Mouse (Mus musculus) layer of hippocampus, postnatal 25 days (tissue): ENCODE results near the gene Neurl4. TPM values are rescaled to one million over a fixed set of nuclear protein-coding genes. Genes with fewer than 3 reads are reported as not detected.
A peak's percentile ranks its signal among the peaks of the same experiment; 100 is the strongest.
"Not testable (repeated sequence)": the region's sequence is repeated elsewhere in the genome, so short reads cannot be mapped to it uniquely, and the experiment has no call there.

Experiments used
- DNase-seq, 2 experiments: peaks; one replicate each; pipeline ENCODE4 v3.0.0; 2022; ENCODE audit warnings: mixed read lengths in 2 of 2, low spot score in 1 of 2; ENCODE audit errors: extremely low spot score in 1 of 2
- microRNA-seq, 2 experiments: library from miRNA; unstranded; fragments of <30 nt; microRNA quantifications; one replicate each; pipeline ENCODE4 v1.2.0; 2021
- total RNA-seq, 2 experiments: library from RNA; stranded (reverse); gene quantifications; 2 replicates each; pipeline ENCODE4 v1.2.3; 2021

Gene Neurl4
- total RNA-seq, 2 experiments from 2014 or later, result 108 to 109 TPM

DNA sequence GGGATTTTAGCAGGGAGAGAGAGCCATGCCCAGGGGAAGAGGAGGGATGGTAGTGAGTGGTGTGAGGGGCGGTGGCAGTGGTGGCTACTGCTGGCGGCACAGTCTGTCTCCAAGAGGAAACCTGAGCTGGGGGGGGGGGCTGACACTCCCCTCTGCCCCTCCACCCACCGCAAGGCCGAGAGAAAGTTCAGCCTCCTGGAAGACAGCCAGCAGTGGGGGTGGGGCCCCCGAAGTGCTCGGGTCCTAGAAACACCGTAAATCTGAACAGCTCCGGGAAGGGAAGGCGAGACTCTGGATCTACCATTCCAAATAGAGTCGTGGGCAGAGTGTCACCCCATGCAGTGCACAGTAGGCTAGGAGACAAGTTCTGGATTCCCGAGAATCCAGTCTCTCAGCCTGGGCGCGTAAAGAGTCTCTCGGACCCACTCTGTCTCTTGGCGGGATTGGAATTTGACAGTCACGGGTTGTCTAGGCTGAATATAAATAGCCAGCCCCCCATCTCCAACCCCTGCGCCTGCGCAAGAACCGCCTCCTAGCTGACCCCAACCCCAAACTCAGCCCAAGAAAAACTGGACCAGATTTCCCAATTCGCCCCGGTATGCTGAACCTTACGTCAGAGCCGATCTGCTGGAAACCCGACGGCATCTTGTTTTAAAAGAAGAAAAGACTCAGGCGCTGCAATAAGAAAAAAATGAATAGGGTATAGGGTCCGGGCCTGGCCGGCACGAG is 46.6 kb downstream of the Neurl4 start:
- no peak for DNase-seq

DNA sequence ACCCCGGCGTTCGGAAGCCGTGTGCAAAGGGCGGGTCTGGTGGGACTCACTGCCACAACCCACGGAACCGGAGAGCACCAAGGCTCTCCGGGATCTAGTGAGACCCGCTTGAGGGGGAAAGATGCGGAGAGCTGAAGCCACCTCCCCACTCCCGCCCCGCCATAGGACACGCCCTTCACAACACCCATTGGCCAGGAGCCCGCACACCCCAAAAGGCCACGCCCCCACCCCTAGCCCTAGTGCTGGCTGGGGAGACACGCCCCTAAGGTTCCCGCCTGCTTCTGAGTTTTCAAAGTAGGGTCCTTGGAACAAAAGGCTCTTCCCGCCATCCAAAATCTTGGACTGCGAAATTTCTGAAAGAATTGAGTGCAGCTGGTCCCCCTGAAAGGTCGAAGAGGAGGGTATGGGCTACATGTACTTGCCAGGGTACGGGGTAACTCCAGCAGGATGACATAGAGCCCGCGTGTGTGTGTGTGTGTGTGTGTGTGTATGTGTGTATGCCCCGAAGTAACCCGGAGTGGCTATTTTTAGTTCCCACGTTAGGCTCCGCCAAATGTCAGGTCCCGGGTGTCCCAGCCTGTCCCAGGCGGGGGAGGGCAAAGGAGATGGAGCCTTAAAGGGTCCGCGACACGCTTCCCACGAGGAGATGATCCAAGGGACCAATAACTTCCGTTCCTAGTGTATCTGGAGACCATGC is 47.3 kb downstream of the Neurl4 start, which contains the start of gene Slc2a4:
Slc2a4 (minus strand) TSS at position 123 of the 697 bp plus-strand sequence.
- peak in 1 of 2 experiments; percentile 51 for DNase-seq

DNA sequence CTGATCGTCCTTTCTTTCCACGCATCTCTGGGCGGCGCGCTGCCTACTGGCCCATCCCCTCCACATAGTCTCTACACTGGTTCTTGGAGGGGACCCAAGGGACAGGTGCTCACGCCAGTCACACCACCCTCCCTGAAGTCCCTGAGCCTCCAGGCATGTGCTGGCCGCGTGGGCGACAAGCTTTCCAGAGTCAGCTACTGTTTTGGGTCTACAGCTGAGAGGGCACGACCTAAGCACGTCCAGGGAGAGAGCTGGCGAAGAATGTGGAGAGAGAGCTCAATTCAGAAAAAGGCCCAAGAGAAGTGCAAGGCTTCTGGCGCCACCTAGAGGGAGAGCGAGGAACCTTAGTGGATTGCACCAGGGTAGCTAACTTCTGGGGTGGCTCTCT is 47.9 kb downstream of the Neurl4 start:
- peak; percentile 49 to 81 for DNase-seq

DNA sequence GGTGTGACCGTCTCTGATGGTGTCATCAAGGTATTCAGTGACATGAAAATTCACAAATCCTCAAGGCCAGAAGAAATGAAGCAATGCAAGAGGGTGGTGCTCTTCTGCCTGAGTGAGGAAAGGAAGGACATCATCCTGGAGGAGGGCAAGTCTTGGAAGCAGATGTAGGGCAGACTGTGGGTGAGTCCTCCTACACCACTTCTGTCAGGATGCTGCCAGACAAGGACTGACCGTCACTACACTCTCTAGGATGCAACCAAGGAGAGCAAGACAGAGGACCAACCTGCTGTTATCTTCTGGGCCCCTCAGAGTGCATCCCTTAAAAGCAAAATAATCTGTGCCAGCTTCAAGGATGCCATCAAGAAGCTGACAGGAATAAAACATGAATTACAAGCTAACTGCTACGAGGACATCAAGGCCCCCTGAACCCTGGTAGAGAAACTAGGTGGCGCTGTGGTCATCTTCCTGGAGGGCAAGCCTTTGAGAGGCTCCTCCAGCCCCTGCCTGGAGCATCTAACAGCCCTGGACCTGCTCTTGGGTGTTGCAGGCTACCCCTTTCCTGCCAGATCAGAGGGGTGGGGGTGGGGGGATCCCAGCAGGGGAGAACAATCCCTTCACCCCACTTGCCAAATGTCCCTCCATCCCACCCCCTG is 50.1 kb downstream of the Neurl4 start:
- no peak for DNase-seq

DNA sequence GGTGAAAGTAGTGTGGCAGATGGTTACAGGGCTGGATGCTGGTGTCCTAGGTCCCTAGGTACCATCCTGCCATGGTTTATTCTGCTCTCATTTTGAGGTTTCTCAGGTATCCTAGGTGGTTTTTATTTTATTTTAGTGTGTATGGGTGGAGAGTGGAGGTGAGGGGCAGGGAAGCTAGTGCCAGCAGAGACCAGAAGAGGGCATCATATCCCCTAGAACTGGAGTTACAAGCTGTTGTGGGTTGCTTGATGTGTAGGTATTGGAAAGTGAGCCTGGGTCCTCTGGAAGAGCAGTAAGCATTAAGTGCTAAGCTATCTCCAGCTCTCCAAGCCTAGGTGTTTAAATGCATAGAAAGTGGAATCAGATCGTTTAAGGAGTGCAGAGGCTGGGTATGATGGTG is 51.4 kb downstream of the Neurl4 start:
- DNase-seq, result no peak

DNA sequence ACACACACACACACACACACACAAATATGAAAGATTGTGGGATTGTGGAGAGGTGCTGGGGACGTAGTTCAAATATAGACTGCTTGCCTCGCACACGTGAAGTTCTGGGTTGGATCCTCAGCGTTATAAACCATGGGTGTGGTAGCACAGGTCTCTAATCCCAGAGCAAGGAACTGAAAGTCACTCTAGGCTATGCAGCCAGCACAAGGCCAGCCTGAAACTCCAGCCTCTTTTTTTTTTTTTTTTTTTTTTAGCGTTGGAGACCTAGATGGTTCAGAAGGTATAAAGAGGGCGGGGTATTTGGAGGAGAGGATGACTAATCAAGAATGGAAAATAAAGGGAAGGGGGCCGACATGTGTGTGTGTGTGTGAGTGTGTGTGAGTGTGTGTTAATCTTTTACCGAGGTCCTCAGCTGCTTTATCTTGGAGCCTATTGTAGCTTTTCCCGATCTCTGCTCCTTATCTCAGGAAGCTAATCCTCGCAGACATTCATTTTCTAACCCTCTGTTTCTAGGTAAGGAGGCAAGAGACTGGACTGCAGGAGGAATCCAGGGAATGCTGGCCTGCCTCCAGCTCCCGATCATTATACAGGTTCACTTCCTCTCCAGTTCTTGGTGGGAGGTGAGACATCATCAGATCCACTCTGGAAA is 52.5 kb downstream of the Neurl4 start:
- no peak for DNase-seq

DNA sequence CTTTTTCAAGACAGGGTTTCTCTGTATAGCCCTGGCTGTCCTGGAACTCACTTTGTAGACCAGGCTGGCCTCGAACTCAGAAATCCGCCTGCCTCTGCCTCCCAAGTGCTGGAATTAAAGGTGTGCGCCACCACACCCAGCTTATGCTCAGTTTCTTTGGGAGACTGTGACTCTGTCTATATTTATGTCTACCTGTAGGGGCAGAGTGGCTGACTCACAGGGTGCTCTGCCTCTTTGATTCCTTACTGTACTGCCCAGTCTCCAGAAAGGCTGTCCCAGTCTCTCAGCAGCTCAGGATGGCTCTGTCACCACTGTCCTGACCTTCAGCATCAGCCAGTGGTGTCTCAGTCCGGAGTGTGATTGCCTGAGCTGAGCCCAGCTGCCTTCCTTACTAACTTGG is 54.7 kb downstream of the Neurl4 start:
- not testable (repeated sequence) for DNase-seq

DNA sequence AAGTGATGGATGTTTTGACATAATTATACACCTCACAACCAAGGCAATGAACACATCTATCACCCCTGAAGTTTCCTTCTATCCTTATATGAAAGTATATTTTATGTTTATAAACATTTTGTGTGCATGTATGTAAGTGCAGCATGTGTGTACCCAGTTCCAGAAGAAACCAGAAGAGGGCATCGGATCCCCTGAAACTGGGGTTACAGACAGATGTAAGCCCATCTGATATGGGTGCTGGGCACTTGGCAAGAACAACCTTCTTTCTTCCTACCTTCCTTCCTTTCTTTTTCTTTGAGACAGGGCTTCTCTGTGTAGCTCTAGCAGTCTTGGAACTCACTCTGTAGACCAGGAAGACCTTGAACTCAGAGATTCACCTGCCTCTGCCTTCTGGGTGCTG is 55.3 kb downstream of the Neurl4 start:
- no peak for DNase-seq

DNA sequence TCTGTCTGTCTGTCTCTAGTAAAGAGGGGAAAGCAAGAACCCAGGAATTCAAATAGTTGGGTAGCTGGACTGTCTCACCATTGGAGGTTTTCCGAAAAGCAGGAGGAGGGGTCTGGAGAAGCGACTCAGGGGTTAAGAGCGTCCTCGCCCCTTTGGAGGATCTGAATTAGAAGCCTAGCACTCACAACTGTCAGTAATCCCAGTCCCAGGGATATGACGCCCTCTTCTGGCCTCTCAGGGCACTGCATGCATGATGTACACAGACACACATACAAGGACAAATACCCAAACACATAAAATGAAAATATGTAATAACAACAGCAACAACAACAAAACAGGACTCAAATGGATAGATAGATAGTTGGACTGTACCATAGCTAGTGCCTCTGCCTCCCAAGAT is 59.7 kb downstream of the Neurl4 start:
- DNase-seq, result no peak

DNA sequence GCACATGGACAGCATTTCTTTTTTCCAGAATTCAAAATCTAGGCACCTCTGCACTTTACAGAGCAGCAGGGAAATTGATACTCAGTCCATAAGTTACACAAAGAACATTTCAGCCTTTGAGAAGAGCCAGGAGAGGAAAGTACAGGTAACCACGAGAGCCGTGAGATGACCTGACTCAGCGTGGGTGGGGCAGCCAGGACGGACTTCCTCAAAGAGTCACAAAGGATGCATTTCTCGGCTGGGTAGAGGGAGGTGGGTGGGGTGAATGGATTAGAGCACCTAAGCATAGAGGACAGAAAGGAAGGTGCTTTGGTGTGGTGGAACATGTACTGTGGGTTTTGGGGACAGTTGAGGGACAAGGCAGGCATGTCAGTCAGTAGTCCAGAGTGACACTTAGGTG is 61.0 kb downstream of the Neurl4 start:
- DNase-seq, result no peak

Small RNA genes lying within 50 kb of the gene (microRNA-seq; reads per million reads assigned to microRNA genes)
- 0 reads per million in 2 experiments for gene Mir6924

Other genes with a start within 250 kb of the Neurl4 start
- under 1 TPM in 1 of 2 experiments, not detected in 1; 0.59 TPM for gene Sox15, start 245.8 kb upstream of the Neurl4 start, total RNA-seq
- 10 to 100 TPM; 61.1 to 63.9 TPM for gene Mpdu1, start 238.4 kb upstream of the Neurl4 start, total RNA-seq
- gene Cd68, start 234.9 kb upstream of the Neurl4 start, total RNA-seq, result 10 to 100 TPM; 15.1 to 15.7 TPM
- gene Eif4a1, start 228.6 kb upstream of the Neurl4 start, total RNA-seq, result 100 to 1,000 TPM; 369 to 381 TPM
- gene Senp3, start 219.0 kb upstream of the Neurl4 start, total RNA-seq, result 100 to 1,000 TPM in 1 of 2 experiments, 10 to 100 TPM in 1; 94.3 to 109 TPM
- gene Tnfsf13, start 215.3 kb upstream of the Neurl4 start, total RNA-seq, result 1 to 10 TPM; 1.2 to 1.3 TPM
- 1 to 10 TPM; 7.3 to 8.6 TPM for gene Tnfsf12, start 205.2 kb upstream of the Neurl4 start, total RNA-seq
- gene Tnfsfm13, start 205.0 kb upstream of the Neurl4 start, total RNA-seq, result 1 to 10 TPM; 1.3 to 1.4 TPM
- gene Polr2a, start 142.4 kb upstream of the Neurl4 start, total RNA-seq, result 10 to 100 TPM; 58.6 to 69.5 TPM
- not detected for gene Slc35g3, start 139.1 kb upstream of the Neurl4 start, total RNA-seq
- 100 to 1,000 TPM; 110 to 118 TPM for gene Zbtb4, start 135.2 kb upstream of the Neurl4 start, total RNA-seq
- gene Chrnb1, start 105.1 kb upstream of the Neurl4 start, total RNA-seq, result 1 to 10 TPM in 1 of 2 experiments, under 1 TPM in 1; 0.79 to 1.1 TPM
- 10 to 100 TPM; 28.3 to 33.3 TPM for gene Fgf11, start 99.2 kb upstream of the Neurl4 start, total RNA-seq
- gene Tmem102, start 95.4 kb upstream of the Neurl4 start, total RNA-seq, result not detected
- not detected for gene Gm39566, start 85.8 kb upstream of the Neurl4 start, total RNA-seq
- gene Spem2, start 82.6 kb upstream of the Neurl4 start, total RNA-seq, result not detected
- gene Spem1, start 78.9 kb upstream of the Neurl4 start, total RNA-seq, result under 1 TPM; 0.34 to 0.73 TPM
- gene Nlgn2, start 63.3 kb upstream of the Neurl4 start, total RNA-seq, result 100 to 1,000 TPM; 192 to 219 TPM
- 100 to 1,000 TPM; 112 to 135 TPM for gene Tmem256, start 62.6 kb upstream of the Neurl4 start, total RNA-seq
- gene Plscr3, start 54.7 kb upstream of the Neurl4 start, total RNA-seq, result 10 to 100 TPM; 16.5 to 19.0 TPM
- not detected for gene Tnk1, start 42.3 kb upstream of the Neurl4 start, total RNA-seq
- not detected for gene Tmem95, start 23.1 kb upstream of the Neurl4 start, total RNA-seq
- gene Kctd11, start 19.7 kb upstream of the Neurl4 start, total RNA-seq, result 1 to 10 TPM; 1.2 to 1.3 TPM
- under 1 TPM; 0.12 to 0.19 TPM for gene Acap1, start 5.5 kb upstream of the Neurl4 start, total RNA-seq
- 1 to 10 TPM in 1 of 2 experiments, under 1 TPM in 1; 0.62 to 1.8 TPM for gene 2810408A11Rik, start 85 bp upstream of the Neurl4 start, total RNA-seq
- gene Gps2, start 12.8 kb downstream of the Neurl4 start, total RNA-seq, result 10 to 100 TPM; 26.8 to 32.6 TPM
- 100 to 1,000 TPM; 426 to 481 TPM for gene Eif5a, start 20.9 kb downstream of the Neurl4 start, total RNA-seq
- 10 to 100 TPM in 1 of 2 experiments, 1 to 10 TPM in 1; 7.3 to 11.1 TPM for gene Ybx2, start 34.7 kb downstream of the Neurl4 start, total RNA-seq
- 1 to 10 TPM; 2.2 to 4.0 TPM for gene Slc2a4, start 47.1 kb downstream of the Neurl4 start, total RNA-seq
- not detected for gene Cldn7, start 63.7 kb downstream of the Neurl4 start, total RNA-seq
- 100 to 1,000 TPM; 107 to 116 TPM for gene Ctdnep1, start 80.1 kb downstream of the Neurl4 start, total RNA-seq
- 10 to 100 TPM; 77.1 to 82.2 TPM for gene Elp5, start 81.4 kb downstream of the Neurl4 start, total RNA-seq
- gene Gabarap, start 90.1 kb downstream of the Neurl4 start, total RNA-seq, result 100 to 1,000 TPM; 229 to 258 TPM
- 10 to 100 TPM; 41.4 to 46.9 TPM for gene Phf23, start 94.7 kb downstream of the Neurl4 start, total RNA-seq
- 10 to 100 TPM; 31.2 to 37.8 TPM for gene Dvl2, start 99.5 kb downstream of the Neurl4 start, total RNA-seq
- 10 to 100 TPM; 56.9 to 62.4 TPM for gene Acadvl, start 114.3 kb downstream of the Neurl4 start, total RNA-seq
- gene Dlg4, start 115.9 kb downstream of the Neurl4 start, total RNA-seq, result 100 to 1,000 TPM; 857 to 887 TPM
- gene Asgr1, start 153.0 kb downstream of the Neurl4 start, total RNA-seq, result under 1 TPM; 0.73 to 0.74 TPM
- not detected for gene Asgr2, start 191.6 kb downstream of the Neurl4 start, total RNA-seq
- gene Mgl2, start 229.3 kb downstream of the Neurl4 start, total RNA-seq, result under 1 TPM; 0.38 to 0.49 TPM